Mouse (Mus musculus) liver, embryonic 12.5 days (tissue): ENCODE measurements around the gene Gm10961. TPM values are rescaled to one million over a fixed set of nuclear protein-coding genes. Genes with fewer than 3 reads are reported as not detected.

ENCODE experiments used
- ATAC-seq: fragments of 200-750 bp; cut with Nextera tagmentation; 2 replicates; pipeline ENCODE4 v1.8.0; 2017; ENCODE audit warnings: moderate number of reproducible peaks, mild to moderate bottlenecking, moderate library complexity
- H3K27ac ChIP-seq: fragments of 300-500 bp; sonication (generic); 2 replicates; pipeline ENCODE4 v1.5.1; 2016; ENCODE audit warnings: mild to moderate bottlenecking
- H3K27me3 ChIP-seq: fragments of 300-500 bp; sonication (generic); replicated peaks from 2 replicates; pipeline ENCODE4 v1.6.1; 2016; ENCODE audit warnings: mild to moderate bottlenecking, moderate library complexity
- H3K36me3 ChIP-seq: fragments of 300-500 bp; sonication (generic); 2 replicates; pipeline ENCODE4 v1.6.1; 2016; ENCODE audit warnings: mild to moderate bottlenecking, moderate library complexity
- H3K4me1 ChIP-seq: fragments of 300-500 bp; sonication (generic); 2 replicates; pipeline ENCODE4 v1.6.1; 2016
- H3K4me2 ChIP-seq: fragments of 300-500 bp; sonication (generic); 2 replicates; pipeline ENCODE4 v1.6.1; 2016; ENCODE audit warnings: mild to moderate bottlenecking, moderate library complexity
- H3K4me3 ChIP-seq: fragments of 300-500 bp; sonication (generic); 2 replicates; pipeline ENCODE4 v1.5.1; 2016; ENCODE audit warnings: mild to moderate bottlenecking, moderate library complexity
- H3K9ac ChIP-seq: fragments of 300-500 bp; sonication (generic); 2 replicates; pipeline ENCODE4 v1.6.1; 2016; ENCODE audit warnings: mild to moderate bottlenecking, moderate library complexity
- H3K9me3 ChIP-seq: fragments of 300-500 bp; sonication (generic); replicated peaks from 2 replicates; pipeline ENCODE4 v1.6.1; 2016; ENCODE audit warnings: mild to moderate bottlenecking, moderate library complexity
- WGBS: fragments of 180-500 bp; shearing (Covaris S2); methylation state at CpG from one replicate; pipeline ENCODE4 v1.1.7; 2016; ENCODE audit not compliant: insufficient replicate concordance; 5-methylcytosine and 5-hydroxymethylcytosine counted together
- polyA plus RNA-seq: library from polyadenylated mRNA; unstranded; fragments of >200 nt; fragmentation: Nextera tagmentation; extraction: Ambion mirVana; gene quantifications from 2 replicates; pipeline ENCODE4 v1.2.1, GENCODE M21; 2016

Gm10961 gene
- polyA plus RNA-seq, 1 experiment from 2014 or later, result not detected

GRCm38 (mm10) chr3:107596559-107596958 is 34.6 kb upstream of the Gm10961 start:
- Histone ChIP-seq H3K27me3 (peaks cover 98% of the 10 kb centered on the region), H3K4me2 (no peak overlapping the region), H3K4me3 (no peak overlapping the region), H3K36me3 (no peaks in the 10 kb centered on the region), H3K4me1 (peaks cover 6% of the 10 kb centered on the region; the same call in 1 of the 2 replicates), H3K9ac (no peak overlapping the region), H3K9me3 (no peaks in the 10 kb centered on the region), H3K27ac (no peak overlapping the region)
- WGBS, result 1% methylated on average over 26 of the region's 26 CpGs
- ATAC-seq, result no peak

GRCm38 (mm10) chr3:107597134-107597533 is 34.0 kb upstream of the Gm10961 start:
- Histone ChIP-seq H3K36me3 (no peaks in the 10 kb centered on the region), H3K27me3 (peaks cover 97% of the 10 kb centered on the region), H3K27ac (no peak overlapping the region), H3K9me3 (no peaks in the 10 kb centered on the region), H3K4me2 (no peak overlapping the region), H3K4me1 (peaks cover 6% of the 10 kb centered on the region; the same call in 1 of the 2 replicates), H3K9ac (no peak overlapping the region), H3K4me3 (no peak overlapping the region)
- 7% methylated on average over 21 of the region's 24 CpGs for WGBS
- no peak for ATAC-seq

- no peak overlapping the region for H3K27ac ChIP-seq
- H3K27me3 ChIP-seq, result peaks cover 91% of the 10 kb centered on the region
- H3K9ac ChIP-seq, result no peak overlapping the region
- peaks cover 6% of the 10 kb centered on the region; the same call in 1 of the 2 replicates for H3K4me1 ChIP-seq
- H3K4me3 ChIP-seq, result no peak overlapping the region
- no peaks in the 10 kb centered on the region for H3K9me3 ChIP-seq
- WGBS, result 7% methylated on average over 22 of the region's 22 CpGs
- ATAC-seq, result no peak
- H3K4me2 ChIP-seq, result no peak overlapping the region
- no peaks in the 10 kb centered on the region for H3K36me3 ChIP-seq
Observed at GRCm38 (mm10) chr3:107597586-107598389, 33.3 kb upstream of the Gm10961 start.

- no peak overlapping the region for H3K9ac ChIP-seq
- peaks cover 3% of the 10 kb centered on the region; the same call in 1 of the 2 replicates for H3K4me1 ChIP-seq
Observed at GRCm38 (mm10) chr3:107600127-107600526, 31.0 kb upstream of the Gm10961 start.

GRCm38 (mm10) chr3:107605304-107605703 is 25.8 kb upstream of the Gm10961 start:
- H3K4me3 ChIP-seq, result no peak overlapping the region
- peaks cover 23% of the 10 kb centered on the region for H3K4me1 ChIP-seq
- H3K9me3 ChIP-seq, result no peaks in the 10 kb centered on the region
- no peaks in the 10 kb centered on the region for H3K36me3 ChIP-seq
- WGBS, result 3% methylated on average over 4 of the region's 4 CpGs
- no peak for ATAC-seq
- H3K27ac ChIP-seq, result no peak overlapping the region
- peaks cover 34% of the 10 kb centered on the region for H3K27me3 ChIP-seq
- no peak overlapping the region for H3K9ac ChIP-seq
- no peak overlapping the region for H3K4me2 ChIP-seq

More at GRCm38 (mm10) chr3:107600127-107600526, 31.0 kb upstream of the Gm10961 start:
- Histone ChIP-seq H3K27ac (no peak overlapping the region), H3K4me2 (no peak overlapping the region), H3K9me3 (no peaks in the 10 kb centered on the region), H3K4me3 (no peak overlapping the region), H3K36me3 (no peaks in the 10 kb centered on the region), H3K27me3 (peaks cover 85% of the 10 kb centered on the region)
- ATAC-seq, result no peak
- 41% methylated on average over 6 of the region's 6 CpGs for WGBS

GRCm38 (mm10) chr3:107607221-107607620 is 23.9 kb upstream of the Gm10961 start:
- Histone ChIP-seq H3K4me3 (no peak overlapping the region), H3K9ac (no peak overlapping the region), H3K4me2 (no peak overlapping the region), H3K27me3 (peaks cover 18% of the 10 kb centered on the region), H3K9me3 (no peaks in the 10 kb centered on the region), H3K27ac (no peak overlapping the region), H3K4me1 (peaks cover 23% of the 10 kb centered on the region), H3K36me3 (peaks cover 5% of the 10 kb centered on the region)
- ATAC-seq, result no peak
- 70% methylated on average over 8 of the region's 8 CpGs for WGBS

GRCm38 (mm10) chr3:107608808-107609207 is 22.3 kb upstream of the Gm10961 start:
- no peak overlapping the region for H3K27ac ChIP-seq
- peak; percentile 54 for ATAC-seq
- H3K9ac ChIP-seq, result no peak overlapping the region
- peaks cover 20% of the 10 kb centered on the region for H3K36me3 ChIP-seq
- no peak overlapping the region for H3K4me2 ChIP-seq
- H3K4me3 ChIP-seq, result no peak overlapping the region
- 17% methylated on average over 4 of the region's 4 CpGs for WGBS
- peaks cover 23% of the 10 kb centered on the region for H3K4me1 ChIP-seq
- H3K9me3 ChIP-seq, result no peaks in the 10 kb centered on the region
- H3K27me3 ChIP-seq, result peaks cover 13% of the 10 kb centered on the region

- WGBS, result 58% methylated on average over 3 of the region's 3 CpGs
- Histone ChIP-seq H3K9me3 (no peaks in the 10 kb centered on the region), H3K36me3 (peaks cover 26% of the 10 kb centered on the region), H3K27me3 (peaks cover 7% of the 10 kb centered on the region), H3K4me3 (no peak overlapping the region), H3K27ac (no peak overlapping the region), H3K4me2 (no peak overlapping the region), H3K9ac (no peak overlapping the region), H3K4me1 (peaks cover 23% of the 10 kb centered on the region)
- no peak for ATAC-seq
Observed at GRCm38 (mm10) chr3:107609376-107609775, 21.7 kb upstream of the Gm10961 start.

GRCm38 (mm10) chr3:107611394-107611793 is 19.7 kb upstream of the Gm10961 start:
- peaks cover 46% of the 10 kb centered on the region for H3K36me3 ChIP-seq
- H3K27ac ChIP-seq, result no peak overlapping the region
- H3K4me1 ChIP-seq, result peaks cover 23% of the 10 kb centered on the region
- H3K4me2 ChIP-seq, result no peak overlapping the region
- H3K9ac ChIP-seq, result no peak overlapping the region
- no peak for ATAC-seq
- H3K4me3 ChIP-seq, result no peak overlapping the region
- WGBS, result 76% methylated on average over 4 of the region's 4 CpGs
- no peaks in the 10 kb centered on the region for H3K9me3 ChIP-seq
- no peaks in the 10 kb centered on the region; the same call in 1 of the 2 replicates for H3K27me3 ChIP-seq

- H3K4me2 ChIP-seq, result no peak overlapping the region
- H3K9me3 ChIP-seq, result no peaks in the 10 kb centered on the region
- no peak overlapping the region for H3K4me3 ChIP-seq
- H3K27ac ChIP-seq, result no peak overlapping the region
- no peak overlapping the region for H3K9ac ChIP-seq
- peak; percentile 57; the same call in 1 of the 2 replicates for ATAC-seq
- 84% methylated on average over 11 of the region's 11 CpGs for WGBS
- no peaks in the 10 kb centered on the region for H3K27me3 ChIP-seq
- H3K4me1 ChIP-seq, result peaks cover 18% of the 10 kb centered on the region
- peaks cover 62% of the 10 kb centered on the region for H3K36me3 ChIP-seq
Observed at GRCm38 (mm10) chr3:107612902-107613525, 18.1 kb upstream of the Gm10961 start.

GRCm38 (mm10) chr3:107617800-107618199 is 13.3 kb upstream of the Gm10961 start:
- Histone ChIP-seq H3K27me3 (no peaks in the 10 kb centered on the region), H3K9ac (no peak overlapping the region), H3K4me1 (no peaks in the 10 kb centered on the region), H3K4me3 (no peak overlapping the region), H3K27ac (no peak overlapping the region), H3K36me3 (peaks cover 95% of the 10 kb centered on the region), H3K9me3 (no peaks in the 10 kb centered on the region), H3K4me2 (no peak overlapping the region)
- WGBS, result 86% methylated on average over 3 of the region's 3 CpGs
- ATAC-seq, result no peak

- Histone ChIP-seq H3K27ac (no peak overlapping the region), H3K4me3 (no peak overlapping the region), H3K36me3 (peaks cover 95% of the 10 kb centered on the region), H3K27me3 (no peaks in the 10 kb centered on the region), H3K9ac (no peak overlapping the region), H3K4me1 (no peaks in the 10 kb centered on the region), H3K4me2 (no peak overlapping the region), H3K9me3 (no peaks in the 10 kb centered on the region)
- ATAC-seq, result no peak
- 83% methylated on average over 6 of the region's 6 CpGs for WGBS
Observed at GRCm38 (mm10) chr3:107619911-107620310, 11.2 kb upstream of the Gm10961 start.
